Mouse (Mus musculus) E14TG2a.4 (cell line): ENCODE data around the gene BC028528.

Source experiments
- CTCF ChIP-seq: conservative IDR thresholded peaks from 2 replicates; pipeline ENCODE4 v1.5.1; 2014; ENCODE audit warnings: low read length
- NANOG ChIP-seq: IDR thresholded peaks from 2 replicates; pipeline ENCODE4 v1.6.1; 2014; ENCODE audit warnings: borderline replicate concordance, low read length, mixed read lengths
- POU5F1 ChIP-seq: IDR thresholded peaks from 2 replicates; pipeline ENCODE4 v1.6.1; 2014; ENCODE audit warnings: low read length, borderline replicate concordance

DNA sequence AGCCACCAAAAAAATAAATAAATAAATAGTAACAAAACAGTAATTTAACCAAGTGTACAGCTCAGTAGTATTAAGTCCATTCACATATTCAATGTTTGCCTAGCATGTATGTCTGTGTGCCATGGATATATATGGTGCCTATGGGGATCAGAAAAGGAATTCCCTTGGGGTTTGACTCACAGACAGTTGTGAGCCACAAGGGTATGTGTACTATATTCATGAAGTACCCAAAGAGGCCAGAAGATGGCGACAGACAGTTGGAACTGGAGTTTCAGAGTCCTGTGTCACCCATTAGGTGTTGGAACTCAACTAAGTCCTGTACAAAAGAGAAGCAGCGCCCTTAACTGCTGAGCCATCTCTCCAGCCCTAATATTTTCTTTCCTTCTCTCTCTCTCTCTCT lies 30.0 kb downstream of the BC028528 start:
- peak; percentile 62 for TF ChIP-seq CTCF
- TF ChIP-seq POU5F1 = no peak
- TF ChIP-seq NANOG = no peak
